Mouse (Mus musculus) heart, adult 2 months (tissue): ENCODE data around the gene Slc22a27. TPM values are rescaled to one million over a fixed set of nuclear protein-coding genes. Genes with fewer than 3 reads are reported as not detected.
"Not testable (repeated sequence)": the region's sequence is repeated elsewhere in the genome, so short reads cannot be mapped to it uniquely, and the experiment has no call there.

ENCODE experiments used
- DNase-seq, 2 experiments: peaks; one replicate each; pipeline ENCODE4 v3.0.0; 2021
- H3K27ac ChIP-seq: fragments of 200-600 bp; 2 replicates; pipeline ENCODE4 v1.8.1; 2022
- H3K27me3 ChIP-seq: fragments of 200-500 bp; 2 replicates; pipeline ENCODE4 v1.6.1; 2012; ENCODE audit warnings: mild to moderate bottlenecking, low read length, inconsistent platforms, mixed read lengths; ENCODE audit not compliant: control insufficient read depth, insufficient read depth
- H3K36me3 ChIP-seq: fragments of 200-500 bp; 2 replicates; pipeline ENCODE4 v1.6.1; 2012; ENCODE audit warnings: low read length, inconsistent platforms; ENCODE audit not compliant: control insufficient read depth, insufficient read depth
- H3K4me1 ChIP-seq: fragments of 200-500 bp; 2 replicates; pipeline ENCODE4 v1.6.1; 2011; ENCODE audit warnings: low read length; ENCODE audit not compliant: control insufficient read depth, insufficient read depth
- H3K4me3 ChIP-seq: fragments of 200-600 bp; 2 replicates; pipeline ENCODE4 v1.8.1; 2022
- H3K79me2 ChIP-seq: fragments of 200-500 bp; replicated peaks from 2 replicates; pipeline ENCODE4 v1.6.1; 2012; ENCODE audit warnings: mild to moderate bottlenecking, inconsistent platforms, low read length, moderate library complexity, mixed read lengths; ENCODE audit not compliant: control insufficient read depth, insufficient read depth
- H3K9ac ChIP-seq: fragments of 200-500 bp; 2 replicates; pipeline ENCODE4 v1.6.1; 2012; ENCODE audit warnings: low read depth, mild to moderate bottlenecking, control low read depth, inconsistent platforms, low read length, mixed read lengths
- CTCF ChIP-seq: fragments of 200-600 bp; IDR thresholded peaks from 2 replicates; pipeline ENCODE4 v1.8.1; 2022; ENCODE audit warnings: antibody characterized with exemption, mild to moderate bottlenecking, moderate library complexity
- EP300 ChIP-seq: fragments of 200-500 bp; IDR thresholded peaks from 2 replicates; pipeline ENCODE4 v1.6.1; 2011; ENCODE audit warnings: low read depth, low read length, control low read depth; ENCODE audit not compliant: insufficient read depth
- POLR2A ChIP-seq: fragments of 200-500 bp; IDR thresholded peaks from 2 replicates; pipeline ENCODE4 v1.6.1; 2011; ENCODE audit warnings: mild to moderate bottlenecking, low read depth, low read length, control low read depth; ENCODE audit not compliant: insufficient read depth
- WGBS: fragments of 180-500 bp; shearing (Covaris S2); methylation state at CpG from one replicate; pipeline ENCODE4 v1.1.7; 2018; 5-methylcytosine and 5-hydroxymethylcytosine counted together
- intact Hi-C: fragments of 180-260 bp; cut with DNase I; formaldehyde crosslinking; loops from one replicate; pipeline ENCODE4 v1.15.1; 2025
- long read RNA-seq: library from polyadenylated mRNA; stranded (forward); transcript quantifications from one replicate; pipeline ENCODE4 v2.0.0, GENCODE M21; 2021
- polyA plus RNA-seq: library from polyadenylated mRNA; depleted of rRNA; stranded (reverse); fragments of >200 nt; gene quantifications from 2 replicates; pipeline ENCODE4 v1.2.3, GENCODE M21; 2012; rRNA removed
- total RNA-seq, 2 experiments: library from RNA; stranded (reverse); gene quantifications; 2 replicates each; pipeline ENCODE4 v1.2.3; 2021

Gene Slc22a27
- total RNA-seq (not detected), polyA plus RNA-seq (not detected in 2 replicates)
- long read RNA-seq, result 0 reads

DNA sequence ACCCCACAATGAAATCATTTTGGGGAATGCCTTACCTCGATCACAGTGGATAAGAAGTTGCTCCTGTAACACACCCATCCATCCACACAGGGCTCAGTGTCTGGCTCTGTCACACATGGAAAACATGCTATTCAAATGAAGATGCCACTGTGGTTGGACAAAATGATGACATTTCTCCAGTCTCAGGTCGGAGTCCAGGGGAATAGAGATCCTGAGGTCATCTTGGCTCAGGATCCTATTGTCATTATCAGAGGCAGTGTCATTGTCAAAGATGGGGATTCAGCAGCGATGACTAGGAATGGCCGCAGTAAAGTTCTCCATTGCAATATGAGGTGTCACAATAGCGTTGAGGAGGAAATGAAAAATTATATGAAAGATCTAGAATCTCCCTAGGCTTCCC, at the start of gene Slc22a27:
Gene Slc22a27, minus strand, starts transcription at position 101 of the 400 bp plus-strand sequence.
- H3K27me3 ChIP-seq, DNase-seq, H3K4me3 ChIP-seq, H3K79me2 ChIP-seq, H3K4me1 ChIP-seq, H3K36me3 ChIP-seq, H3K9ac ChIP-seq, intact Hi-C loops, H3K27ac ChIP-seq: not testable (repeated sequence)
- WGBS, result 54% methylated on average over 5 of the region's 5 CpGs

DNA sequence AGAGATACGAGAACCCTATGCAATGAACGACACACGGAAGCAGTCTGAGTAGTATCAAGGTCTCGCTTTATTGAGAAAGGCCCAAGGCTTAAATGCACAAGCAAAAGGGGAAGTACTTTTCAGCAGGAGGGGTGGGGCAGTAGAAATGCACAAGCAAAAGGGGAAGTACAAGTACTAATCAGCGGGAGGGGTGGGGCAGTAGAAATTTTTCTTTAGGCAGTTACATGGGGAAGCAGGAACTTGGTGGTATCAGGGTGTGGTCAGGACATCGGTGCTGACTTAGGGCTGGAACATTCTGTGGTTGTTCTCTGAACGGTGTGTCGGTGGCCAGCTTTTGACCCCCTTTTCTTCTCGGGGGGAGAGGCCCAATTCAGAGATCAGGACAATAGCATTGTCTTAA, 45.8 kb upstream of the Slc22a27 start:
- H3K4me1 ChIP-seq, intact Hi-C loops, DNase-seq, H3K27me3 ChIP-seq, H3K4me3 ChIP-seq, H3K36me3 ChIP-seq, H3K79me2 ChIP-seq, H3K27ac ChIP-seq, H3K9ac ChIP-seq: not testable (repeated sequence)
- 87% methylated on average over 9 of the region's 9 CpGs for WGBS

DNA sequence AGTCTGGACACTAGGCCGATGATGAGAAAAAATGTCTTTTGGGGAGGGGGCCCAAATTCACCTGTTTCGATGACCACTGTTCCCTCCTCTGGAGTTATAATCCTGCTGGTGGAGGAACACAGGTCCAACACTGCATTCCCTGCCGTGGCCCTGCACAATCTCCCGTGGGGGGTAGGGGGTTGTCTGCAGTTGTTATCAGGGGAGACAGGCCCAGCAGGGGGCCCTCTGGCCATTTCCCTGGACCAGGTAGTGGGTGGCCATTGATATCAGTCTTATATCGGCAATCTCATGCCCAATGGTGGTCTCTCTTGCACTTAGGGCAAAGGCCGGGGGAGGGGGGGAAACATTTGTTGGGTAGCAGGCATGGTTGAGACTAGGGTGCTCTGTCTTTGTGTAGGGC, 43.3 kb upstream of the Slc22a27 start:
- H3K79me2 ChIP-seq, H3K4me3 ChIP-seq, H3K36me3 ChIP-seq, H3K27me3 ChIP-seq, H3K27ac ChIP-seq, DNase-seq, H3K9ac ChIP-seq, intact Hi-C loops, H3K4me1 ChIP-seq: not testable (repeated sequence)
- WGBS, result 85% methylated on average over 6 of the region's 6 CpGs

DNA sequence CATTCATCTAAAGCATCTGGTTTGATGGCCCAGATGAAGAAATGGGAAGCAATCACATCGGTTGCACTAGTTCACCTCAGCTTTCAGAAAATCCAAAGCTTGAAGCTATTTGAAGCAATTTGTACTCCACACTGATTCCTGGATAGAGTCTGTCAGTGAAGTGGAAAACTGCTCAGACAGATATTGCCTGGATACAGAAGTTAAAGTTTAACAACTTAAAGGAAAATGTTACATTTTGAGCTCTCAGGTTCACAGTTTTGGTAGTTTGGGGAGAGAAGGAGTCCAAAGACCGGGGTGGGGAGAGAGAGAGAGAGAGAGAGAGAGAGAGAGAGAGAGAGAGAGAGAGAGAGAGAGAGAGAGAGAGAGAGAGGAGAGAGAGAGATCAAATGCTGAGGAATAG, 2.9 kb upstream of the Slc22a27 start:
- H3K36me3 ChIP-seq, result no peaks in the 10 kb centered on the region
- no peaks in the 10 kb centered on the region for H3K4me1 ChIP-seq
- no peak overlapping the region for H3K4me3 ChIP-seq
- no peak overlapping the region for H3K9ac ChIP-seq
- no peaks in the 10 kb centered on the region for H3K79me2 ChIP-seq
- intact Hi-C loops, result no loop called here
- no peak for DNase-seq
- H3K27ac ChIP-seq, result no peak overlapping the region
- WGBS, result 67% methylated on average over 2 of the region's 2 CpGs
- H3K27me3 ChIP-seq, result no peaks in the 10 kb centered on the region
- TF ChIP-seq POLR2A, result no peak
- no peak for TF ChIP-seq CTCF
- TF ChIP-seq EP300, result no peak

DNA sequence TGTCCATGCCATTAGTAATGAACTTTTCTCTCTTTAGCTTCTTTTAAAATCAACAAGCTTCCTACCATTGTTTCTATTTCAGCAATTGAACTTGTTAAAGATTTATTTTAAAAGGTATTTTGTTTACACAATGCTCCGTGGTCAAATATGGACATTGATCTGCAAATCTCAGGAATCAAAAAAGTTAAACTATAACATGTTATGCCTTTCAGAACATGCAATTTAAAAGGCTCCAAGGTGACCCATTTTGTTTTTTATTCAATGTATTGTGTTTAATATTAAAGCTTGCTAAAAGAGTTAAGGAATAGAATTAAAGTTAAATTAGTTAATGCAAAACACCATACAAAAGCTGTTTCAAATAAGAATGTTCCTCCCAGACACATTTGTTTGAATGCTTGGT, 723 bp upstream of the Slc22a27 start:
- H3K4me1 ChIP-seq, DNase-seq, H3K79me2 ChIP-seq, H3K36me3 ChIP-seq, H3K9ac ChIP-seq, H3K27ac ChIP-seq, H3K27me3 ChIP-seq, intact Hi-C loops, H3K4me3 ChIP-seq: not testable (repeated sequence)
- 33% methylated on average over 1 of the region's 1 CpGs for WGBS

DNA sequence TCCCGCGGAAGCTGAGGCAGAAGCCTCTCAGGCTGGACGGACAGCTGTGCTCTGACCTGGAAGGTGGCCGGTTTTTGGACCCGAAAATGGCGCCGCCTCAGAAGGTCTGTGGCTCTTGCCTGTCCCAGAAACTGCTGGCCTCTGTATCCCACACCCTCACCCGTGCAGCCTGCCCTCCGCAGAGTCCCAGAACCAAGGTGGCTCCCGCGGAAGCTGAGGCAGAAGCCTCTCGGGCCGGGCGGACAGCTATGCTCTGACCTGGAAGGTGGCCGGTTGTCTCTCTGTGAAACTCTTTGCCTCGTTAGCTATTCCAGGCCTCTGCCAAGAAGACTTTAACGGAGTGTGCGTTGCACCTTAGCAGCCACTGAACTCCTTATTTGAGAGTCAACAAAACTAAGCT, 26.4 kb downstream of the Slc22a27 start:
- H3K4me3 ChIP-seq, H3K9ac ChIP-seq, H3K4me1 ChIP-seq, intact Hi-C loops, H3K27me3 ChIP-seq, H3K36me3 ChIP-seq, H3K79me2 ChIP-seq, DNase-seq, H3K27ac ChIP-seq: not testable (repeated sequence)
- 85% methylated on average over 18 of the region's 18 CpGs for WGBS

DNA sequence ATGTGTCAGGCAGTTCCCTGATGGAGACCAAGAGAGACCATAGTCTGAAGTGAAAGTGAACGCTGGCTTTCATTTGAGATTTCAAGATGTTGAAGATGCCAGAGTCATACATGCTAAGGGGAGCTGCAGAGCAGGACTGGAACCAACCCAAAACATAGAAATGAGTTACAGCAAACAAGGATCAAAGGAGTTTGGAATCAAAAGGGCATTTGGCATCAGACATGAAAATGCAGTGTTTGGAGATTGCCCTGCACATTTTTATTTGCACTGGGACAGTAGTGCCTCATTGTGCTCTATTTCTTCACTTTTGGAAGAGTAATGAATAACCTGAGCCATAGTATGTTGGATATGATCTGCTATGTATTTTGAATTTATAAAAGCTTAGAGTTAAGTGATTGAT, 89.2 kb downstream of the Slc22a27 start:
- no peaks in the 10 kb centered on the region for H3K27me3 ChIP-seq
- no peak overlapping the region for H3K4me3 ChIP-seq
- no peaks in the 10 kb centered on the region for H3K4me1 ChIP-seq
- no peaks in the 10 kb centered on the region for H3K79me2 ChIP-seq
- no peak for DNase-seq
- H3K9ac ChIP-seq, result no peak overlapping the region
- no peak overlapping the region for H3K27ac ChIP-seq
- TF ChIP-seq CTCF, result no peak
- no peak for TF ChIP-seq POLR2A
- no peak for TF ChIP-seq EP300
- no peaks in the 10 kb centered on the region for H3K36me3 ChIP-seq
- intact Hi-C loops, result no loop called here
- 78% methylated on average over 1 of the region's 1 CpGs for WGBS
